In genomic region chr7:128529574-128530051, GRCm38 (mm10) we compare ENCODE assay signal across 8 mouse cellular contexts. TPM values are rescaled to one million over a fixed set of nuclear protein-coding genes. Genes with fewer than 3 reads are reported as not detected.
A peak's percentile ranks its signal among the peaks of the same experiment; 100 is the strongest.
DNase-seq lines count a peak whose midpoint lies in the region; ATAC-seq and TF ChIP-seq lines count a peak whose summit lies in the region.

No protein-coding gene starts in this region.

- peak overlapping the region; percentile 39 for H3K4me2 ChIP-seq in heart, postnatal 0 days (ENCODE audit: low read depth, low read length)
- H3K4me2 ChIP-seq in limb, embryonic 13.5 days (replicated peaks), result peak overlapping the region; percentile 38
- H3K4me2 ChIP-seq in midbrain, postnatal 0 days (ENCODE audit: low read depth, low read length, poor library complexity, severe bottlenecking), result no peak overlapping the region

- no peak overlapping the region for H3K4me3 ChIP-seq in testis, adult 2 months (ENCODE audit: control insufficient read depth, low read depth, low read length)
- H3K4me3 ChIP-seq in embryonic facial prominence, embryonic 10.5 days, result 0 out of 2 replicates have a peak overlapping the region, but pooled peaks have one; percentile 11
- H3K4me3 ChIP-seq in heart, postnatal 0 days (ENCODE audit: low read depth, low read length), result no peak overlapping the region
- no peak overlapping the region for H3K4me3 ChIP-seq in limb, embryonic 13.5 days
- H3K4me3 ChIP-seq in midbrain, postnatal 0 days (ENCODE audit: low read depth, low read length), result no peak overlapping the region

- H3K27me3 ChIP-seq in testis, adult 2 months (ENCODE audit: control insufficient read depth, insufficient read depth, low read length), result no peaks in the 10 kb centered on the region
- H3K27me3 ChIP-seq in embryonic facial prominence, embryonic 10.5 days (replicated peaks; ENCODE audit: low read depth, poor library complexity, severe bottlenecking), result peaks cover 2% of the 10 kb centered on the region; the same call in 1 of the 2 replicates
- no peaks in the 10 kb centered on the region for H3K27me3 ChIP-seq in heart, postnatal 0 days (ENCODE audit: control insufficient read depth, insufficient read depth, low read length)
- H3K27me3 ChIP-seq in limb, embryonic 13.5 days, result no peaks in the 10 kb centered on the region
- H3K27me3 ChIP-seq in midbrain, postnatal 0 days (ENCODE audit: insufficient read depth, low read length), result no peaks in the 10 kb centered on the region

- no peaks in the 10 kb centered on the region for H3K36me3 ChIP-seq in testis, adult 2 months (ENCODE audit: control insufficient read depth, insufficient read depth, low read length)
- H3K36me3 ChIP-seq in embryonic facial prominence, embryonic 10.5 days (replicated peaks), result no peaks in the 10 kb centered on the region
- no peaks in the 10 kb centered on the region for H3K36me3 ChIP-seq in heart, postnatal 0 days (replicated peaks; ENCODE audit: control insufficient read depth, insufficient read depth, low read length)
- H3K36me3 ChIP-seq in limb, embryonic 13.5 days, result no peaks in the 10 kb centered on the region; the same call in 1 of the 2 replicates
- no peaks in the 10 kb centered on the region for H3K36me3 ChIP-seq in midbrain, postnatal 0 days (ENCODE audit: insufficient read depth, low read length)

- H3K9ac ChIP-seq in heart, postnatal 0 days (replicated peaks; ENCODE audit: low read depth, low read length), result peak overlapping the region; percentile 3; the same call in 1 of the 2 replicates
- H3K9ac ChIP-seq in limb, embryonic 13.5 days, result 0 out of 2 replicates have a peak overlapping the region, but pooled peaks have one; percentile 40
- no peak overlapping the region for H3K9ac ChIP-seq in midbrain, postnatal 0 days (replicated peaks; ENCODE audit: low read length, poor library complexity, severe bottlenecking)

- TF ChIP-seq CTCF in testis, adult 2 months (IDR thresholded peaks at IDR 0.05; ENCODE audit: control insufficient read depth, insufficient read depth, insufficient replicate concordance, low read depth, low read length), result no peak
- TF ChIP-seq CTCF in heart, postnatal 0 days (IDR thresholded peaks at IDR 0.05; ENCODE audit: low read depth), result no peak
- no peak for TF ChIP-seq CTCF in midbrain, postnatal 0 days (IDR thresholded peaks at IDR 0.05)

- no peak for TF ChIP-seq POLR2A in testis, adult 2 months (IDR thresholded peaks at IDR 0.05; ENCODE audit: control insufficient read depth, low read depth, low read length)

- H3K27ac ChIP-seq in testis, adult 2 months (ENCODE audit: control insufficient read depth, insufficient read depth, low read depth, low read length), result peak overlapping the region; percentile 34
- H3K27ac ChIP-seq in embryonic facial prominence, embryonic 10.5 days (replicated peaks), result peak overlapping the region; percentile 70
- peak overlapping the region; percentile 78 for H3K27ac ChIP-seq in heart, postnatal 0 days (ENCODE audit: low read depth)
- H3K27ac ChIP-seq in limb, embryonic 13.5 days, result no peak overlapping the region
- peak overlapping the region; percentile 47 for H3K27ac ChIP-seq in midbrain, postnatal 0 days (ENCODE audit: low read depth, low read length)

- no peak for TF ChIP-seq EP300 in heart, postnatal 0 days (IDR thresholded peaks at IDR 0.05; ENCODE audit: low read depth)

- peaks cover 7% of the 10 kb centered on the region for H3K4me1 ChIP-seq in testis, adult 2 months (ENCODE audit: control insufficient read depth, insufficient read depth, low read length)
- H3K4me1 ChIP-seq in embryonic facial prominence, embryonic 10.5 days, result peaks cover 64% of the 10 kb centered on the region
- H3K4me1 ChIP-seq in heart, postnatal 0 days (ENCODE audit: control insufficient read depth, insufficient read depth), result peaks cover 78% of the 10 kb centered on the region
- H3K4me1 ChIP-seq in limb, embryonic 13.5 days, result peaks cover 60% of the 10 kb centered on the region
- peaks cover 20% of the 10 kb centered on the region for H3K4me1 ChIP-seq in midbrain, postnatal 0 days (ENCODE audit: insufficient read depth, low read length)

- no peaks in the 10 kb centered on the region for H3K9me3 ChIP-seq in embryonic facial prominence, embryonic 10.5 days
- H3K9me3 ChIP-seq in heart, postnatal 0 days (replicated peaks; ENCODE audit: control insufficient read depth, low read length), result no peaks in the 10 kb centered on the region
- no peaks in the 10 kb centered on the region for H3K9me3 ChIP-seq in limb, embryonic 13.5 days
- H3K9me3 ChIP-seq in midbrain, postnatal 0 days (ENCODE audit: low read length), result no peaks in the 10 kb centered on the region

- ATAC-seq in heart, postnatal 0 days (ENCODE audit: insufficient read depth, low read depth), result peak; percentile 78
- no peak for ATAC-seq in limb, embryonic 13.5 days (ENCODE audit: low FRiP score, low read depth)
- ATAC-seq in midbrain, postnatal 0 days (ENCODE audit: low FRiP score), result 0 out of 2 replicates have a peak, but pooled peaks have one; percentile 27
- no peak for ATAC-seq in erythroblast, adult 5-6 weeks (replicated peaks; ENCODE audit: low FRiP score, poor library complexity, severe bottlenecking)

- 52% methylated on average over 14 of the region's 14 CpGs for WGBS in embryonic facial prominence, embryonic 10.5 days
- 10% methylated on average over 14 of the region's 14 CpGs for WGBS in heart, postnatal 0 days
- WGBS in limb, embryonic 13.5 days, result 29% methylated on average over 14 of the region's 14 CpGs
- WGBS in midbrain, postnatal 0 days, result 31% methylated on average over 14 of the region's 14 CpGs

- no peak for DNase-seq in testis, postnatal 10 days (ENCODE audit: low spot score)
- peak; percentile 53 for DNase-seq in embryonic facial prominence, embryonic 10.5 days (ENCODE audit: low spot score)
- peak; percentile 64 for DNase-seq in heart, postnatal 0 days (ENCODE audit: low spot score)
- peak; percentile 63 for DNase-seq in midbrain, postnatal 0 days (ENCODE audit: low spot score)
- DNase-seq in kidney, adult 11 months, result no peak

RNA-seq across cellular contexts. Expression of gene Bag3, which starts 6.2 kb away (rescaled TPM):
- polyA plus RNA-seq in testis, adult 2 months (2012; rRNA removed), result 18.1 and 21.1 TPM in 2 replicates
- polyA plus RNA-seq in embryonic facial prominence, embryonic 10.5 days (2016; fragmentation: Nextera tagmentation; extraction: Ambion mirVana), result 11.2 and 11.5 TPM in 2 replicates
- total RNA-seq in heart, postnatal 0 days (2014; rRNA removed; ENCODE audit: low replicate concordance), result 60.3 and 75.3 TPM in 2 replicates
- polyA plus RNA-seq in heart, postnatal 0 days (2015; fragmentation: Nextera tagmentation; extraction: Ambion mirVana), result 43.8 and 46.3 TPM in 2 replicates
- polyA plus RNA-seq in limb, embryonic 13.5 days (2015; fragmentation: Nextera tagmentation; extraction: Ambion mirVana), result 13.9 and 15.2 TPM in 2 replicates
- 4.2 and 4.9 TPM in 2 replicates for total RNA-seq in midbrain, postnatal 0 days (2014; rRNA removed)
- 3.7 and 4.0 TPM in 2 replicates for polyA plus RNA-seq in midbrain, postnatal 0 days (2015; fragmentation: Nextera tagmentation; extraction: Ambion mirVana)
- total RNA-seq in erythroblast, adult 5-6 weeks (2015; ENCODE audit: low replicate concordance), result 0.58 and 6.9 TPM in 2 replicates
- 2.8 and 4.8 TPM in 2 replicates for total RNA-seq in erythroblast, adult 5-6 weeks (2017; ENCODE audit: low replicate concordance)

Comparison
In these comparisons a context has a peak if more than half of its experiments do, and no peak if none do; other contexts are left out.
1. DNase-seq: peak in embryonic facial prominence, embryonic 10.5 days (single experiment), heart, postnatal 0 days (single experiment) and midbrain, postnatal 0 days (single experiment); none in testis, postnatal 10 days (single experiment) and kidney, adult 11 months (single experiment).
2. ATAC-seq: peak in heart, postnatal 0 days (single experiment) and midbrain, postnatal 0 days (single experiment); none in limb, embryonic 13.5 days (single experiment) and erythroblast, adult 5-6 weeks (single experiment).